24 mouse cellular contexts compared by ENCODE assay signal in the genomic region with DNA sequence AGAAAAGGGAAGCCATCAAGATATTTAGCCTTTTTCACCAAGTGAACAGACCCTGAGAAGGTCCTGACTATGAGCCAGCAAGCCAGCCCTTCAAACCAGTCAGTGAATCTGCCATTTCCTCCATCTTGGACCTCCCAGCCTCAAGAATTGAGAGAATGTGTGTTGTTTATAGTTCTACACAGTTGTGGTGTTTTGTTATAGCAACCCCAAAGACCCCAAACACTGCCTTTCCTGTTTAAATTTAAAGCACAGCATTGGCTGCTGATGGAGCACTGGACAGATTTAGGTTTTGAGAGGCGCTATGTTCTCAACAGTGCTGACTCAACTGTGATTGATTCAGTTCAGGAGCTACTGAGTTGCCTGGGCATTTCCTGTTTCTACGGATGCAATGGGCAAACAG. TPM values are rescaled to one million over a fixed set of nuclear protein-coding genes. Genes with fewer than 3 reads are reported as not detected.
"Had no signal": no experiment of that assay in that cellular context is flagged by ENCODE, and none has a peak within 500 bp of the region (broad histone marks: within the 10 kb centered on the region; RNA-seq: fewer than 3 reads in every experiment).

No protein-coding gene starts in this region.

- H3K36me3 ChIP-seq: intestine, embryonic 15.5 days; kidney, embryonic 15.5 days; limb, embryonic 12.5 days; limb, embryonic 15.5 days; liver, embryonic 12.5 days; liver, embryonic 15.5 days; midbrain, embryonic 12.5 days; midbrain, embryonic 15.5 days; neural tube, embryonic 13.5 days; stomach, embryonic 15.5 days had no signal

- H3K27me3 ChIP-seq: stomach, embryonic 15.5 days had no signal

- H3K4me3 ChIP-seq: intestine, embryonic 15.5 days; kidney, embryonic 15.5 days; limb, embryonic 12.5 days; limb, embryonic 15.5 days; liver, embryonic 12.5 days; liver, embryonic 15.5 days; midbrain, embryonic 12.5 days; midbrain, embryonic 15.5 days; myocyte; neural tube, embryonic 13.5 days; stomach, embryonic 15.5 days had no signal

- H3K9ac ChIP-seq: intestine, embryonic 15.5 days; kidney, embryonic 15.5 days; limb, embryonic 12.5 days; limb, embryonic 15.5 days; liver, embryonic 12.5 days; liver, embryonic 15.5 days; midbrain, embryonic 12.5 days; midbrain, embryonic 15.5 days; neural tube, embryonic 13.5 days; stomach, embryonic 15.5 days had no signal

- H3K9me3 ChIP-seq: intestine, embryonic 15.5 days; kidney, embryonic 15.5 days; limb, embryonic 12.5 days; limb, embryonic 15.5 days; liver, embryonic 12.5 days; liver, embryonic 15.5 days; midbrain, embryonic 12.5 days; midbrain, embryonic 15.5 days; neural tube, embryonic 13.5 days; stomach, embryonic 15.5 days had no signal

- ATAC-seq: intestine, embryonic 15.5 days; liver, embryonic 12.5 days; midbrain, embryonic 15.5 days had no signal

- DNase-seq: kidney, adult 11 months; kidney, adult 8-10 months; kidney, postnatal 10 days; kidney, postnatal 36 days; lung, adult 2 months; lung, postnatal 10 days; lung, postnatal 36 days; retina, postnatal 1 day; right cerebral cortex, postnatal 25 days; spleen, adult 18-20 months; thymus, adult 18-20 months; thymus, postnatal 14 days; thymus, postnatal 4 days had no signal

- H3K27ac ChIP-seq: intestine, embryonic 15.5 days; kidney, embryonic 15.5 days; limb, embryonic 12.5 days; limb, embryonic 15.5 days; liver, embryonic 12.5 days; liver, embryonic 15.5 days; midbrain, embryonic 12.5 days; midbrain, embryonic 15.5 days; neural tube, embryonic 13.5 days; stomach, embryonic 15.5 days had no signal

- H3K4me2 ChIP-seq: intestine, embryonic 15.5 days; kidney, embryonic 15.5 days; limb, embryonic 12.5 days; limb, embryonic 15.5 days; liver, embryonic 12.5 days; liver, embryonic 15.5 days; midbrain, embryonic 12.5 days; midbrain, embryonic 15.5 days; neural tube, embryonic 13.5 days; stomach, embryonic 15.5 days had no signal

- H3K4me1 ChIP-seq: intestine, embryonic 15.5 days; liver, embryonic 12.5 days; liver, embryonic 15.5 days; midbrain, embryonic 15.5 days; stomach, embryonic 15.5 days had no signal

RNA-seq across cellular contexts. Expression of a gene that starts 47.9 kb away (rescaled TPM):
- polyA plus RNA-seq: intestine, embryonic 15.5 days; kidney, embryonic 15.5 days; limb, embryonic 12.5 days; limb, embryonic 15.5 days; liver, embryonic 12.5 days; liver, embryonic 15.5 days; lung, adult 2 months; midbrain, embryonic 12.5 days; midbrain, embryonic 15.5 days; stomach, embryonic 15.5 days had no signal
